Mouse (Mus musculus): ENCODE results near the gene Ngdn. TPM values are rescaled to one million over a fixed set of nuclear protein-coding genes. Genes with fewer than 3 reads are reported as not detected.

Ngdn gene
- polyA plus RNA-seq, 1 experiment from 2014 or later, result 43.1 TPM

- peaks cover 64% of the 10 kb centered on the region for H3K36me3 ChIP-seq (replicated peaks; ENCODE audit: control insufficient read depth, insufficient read depth)
- no peak for ATAC-seq (ENCODE audit: low FRiP score)
- no peak for DNase-seq (ENCODE audit: low spot score)
Observed at GRCm38 (mm10) chr14:55020394-55020793, 5.1 kb downstream of the Ngdn start.

DNA sequence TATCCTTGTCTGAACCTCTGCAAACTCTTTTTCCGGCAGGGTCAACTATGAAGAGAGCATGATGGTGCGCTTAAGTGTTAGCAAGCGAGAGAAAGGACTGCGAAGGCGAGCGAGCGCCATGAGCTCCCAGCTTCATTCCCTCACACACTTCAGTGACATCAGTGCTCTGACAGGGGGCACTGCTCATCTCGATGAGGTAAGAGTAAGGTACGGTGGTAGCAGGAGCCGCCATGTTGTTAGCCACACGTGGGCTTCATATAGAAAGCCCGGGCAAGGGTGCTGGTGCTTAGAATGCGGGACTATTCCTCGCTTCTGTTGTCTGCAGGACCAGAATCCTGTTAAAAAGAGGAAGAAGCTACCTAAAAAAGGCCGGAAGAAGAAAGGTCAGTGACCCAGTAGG lies 7.8 kb downstream of the Ngdn start:
- Histone ChIP-seq H3K27me3 (ENCODE audit: control insufficient read depth, insufficient read depth, low read length) (no peaks in the 10 kb centered on the region; the same call in 1 of the 2 replicates), H3K36me3 (replicated peaks; ENCODE audit: control insufficient read depth, insufficient read depth) (peaks cover 60% of the 10 kb centered on the region), H3K4me2 (replicated peaks) (no peak overlapping the region), H3K9me3 (ENCODE audit: control insufficient read depth, low read length) (no peaks in the 10 kb centered on the region), H3K27ac (no peak overlapping the region), H3K4me1 (replicated peaks; ENCODE audit: control insufficient read depth, insufficient read depth, low read length) (peaks cover 13% of the 10 kb centered on the region), H3K4me3 (replicated peaks; ENCODE audit: low read length) (no peak overlapping the region), H3K9ac (no peak overlapping the region)
- WGBS, result 93% methylated on average over 15 of the region's 15 CpGs
- ATAC-seq (ENCODE audit: low FRiP score), result no peak
- no peak for DNase-seq (ENCODE audit: low spot score)

More at GRCm38 (mm10) chr14:55020394-55020793, 5.1 kb downstream of the Ngdn start:
- Histone ChIP-seq H3K4me3 (replicated peaks; ENCODE audit: low read length) (no peak overlapping the region), H3K27me3 (ENCODE audit: control insufficient read depth, insufficient read depth, low read length) (no peaks in the 10 kb centered on the region), H3K27ac (no peak overlapping the region), H3K4me1 (replicated peaks; ENCODE audit: control insufficient read depth, insufficient read depth, low read length) (0 out of 2 replicates have a peak, but pooled peaks cover 4% of the 10 kb centered on the region), H3K9ac (no peak overlapping the region), H3K9me3 (ENCODE audit: control insufficient read depth, low read length) (no peaks in the 10 kb centered on the region), H3K4me2 (replicated peaks) (no peak overlapping the region)
- WGBS, result 27% methylated on average over 9 of the region's 9 CpGs

- Histone ChIP-seq H3K36me3 (replicated peaks; ENCODE audit: control insufficient read depth, insufficient read depth) (peaks cover 53% of the 10 kb centered on the region), H3K4me2 (replicated peaks) (no peak overlapping the region), H3K9ac (no peak overlapping the region), H3K4me1 (replicated peaks; ENCODE audit: control insufficient read depth, insufficient read depth, low read length) (peaks cover 24% of the 10 kb centered on the region), H3K4me3 (replicated peaks; ENCODE audit: low read length) (no peak overlapping the region), H3K9me3 (ENCODE audit: control insufficient read depth, low read length) (no peaks in the 10 kb centered on the region), H3K27ac (no peak overlapping the region), H3K27me3 (ENCODE audit: control insufficient read depth, insufficient read depth, low read length) (no peaks in the 10 kb centered on the region; the same call in 1 of the 2 replicates)
- DNase-seq (ENCODE audit: low spot score) (peak; percentile 84), ATAC-seq (ENCODE audit: low FRiP score) (no peak)
- WGBS, result 66% methylated on average over 7 of the region's 7 CpGs
Observed at GRCm38 (mm10) chr14:55024236-55024635, 9.0 kb downstream of the Ngdn start.

GRCm38 (mm10) chr14:55025527-55025926 lies 10.3 kb downstream of the Ngdn start:
- no peak overlapping the region for H3K9ac ChIP-seq
- no peaks in the 10 kb centered on the region for H3K9me3 ChIP-seq (ENCODE audit: control insufficient read depth, low read length)
- no peak overlapping the region for H3K4me3 ChIP-seq (replicated peaks; ENCODE audit: low read length)
- ATAC-seq (ENCODE audit: low FRiP score), result no peak
- peaks cover 48% of the 10 kb centered on the region for H3K36me3 ChIP-seq (replicated peaks; ENCODE audit: control insufficient read depth, insufficient read depth)
- 79% methylated on average over 5 of the region's 5 CpGs for WGBS
- H3K27me3 ChIP-seq (ENCODE audit: control insufficient read depth, insufficient read depth, low read length), result no peaks in the 10 kb centered on the region; the same call in 1 of the 2 replicates
- no peak overlapping the region for H3K4me2 ChIP-seq (replicated peaks)
- H3K27ac ChIP-seq, result no peak overlapping the region
- no peak for DNase-seq (ENCODE audit: low spot score)
- peaks cover 32% of the 10 kb centered on the region for H3K4me1 ChIP-seq (replicated peaks; ENCODE audit: control insufficient read depth, insufficient read depth, low read length)

- Histone ChIP-seq H3K27ac (peak overlapping the region; percentile 95), H3K9me3 (ENCODE audit: control insufficient read depth, low read length) (no peaks in the 10 kb centered on the region), H3K36me3 (replicated peaks; ENCODE audit: control insufficient read depth, insufficient read depth) (peaks cover 31% of the 10 kb centered on the region), H3K9ac (peak overlapping the region; percentile 31), H3K27me3 (ENCODE audit: control insufficient read depth, insufficient read depth, low read length) (no peaks in the 10 kb centered on the region; the same call in 1 of the 2 replicates), H3K4me1 (replicated peaks; ENCODE audit: control insufficient read depth, insufficient read depth, low read length) (peaks cover 32% of the 10 kb centered on the region), H3K4me2 (replicated peaks) (peak overlapping the region; percentile 42), H3K4me3 (replicated peaks; ENCODE audit: low read length) (no peak overlapping the region)
- 13% methylated on average over 5 of the region's 5 CpGs for WGBS
- no peak for DNase-seq (ENCODE audit: low spot score)
- no peak for ATAC-seq (ENCODE audit: low FRiP score)
Observed at GRCm38 (mm10) chr14:55027251-55027650, 12.0 kb downstream of the Ngdn start.

DNA sequence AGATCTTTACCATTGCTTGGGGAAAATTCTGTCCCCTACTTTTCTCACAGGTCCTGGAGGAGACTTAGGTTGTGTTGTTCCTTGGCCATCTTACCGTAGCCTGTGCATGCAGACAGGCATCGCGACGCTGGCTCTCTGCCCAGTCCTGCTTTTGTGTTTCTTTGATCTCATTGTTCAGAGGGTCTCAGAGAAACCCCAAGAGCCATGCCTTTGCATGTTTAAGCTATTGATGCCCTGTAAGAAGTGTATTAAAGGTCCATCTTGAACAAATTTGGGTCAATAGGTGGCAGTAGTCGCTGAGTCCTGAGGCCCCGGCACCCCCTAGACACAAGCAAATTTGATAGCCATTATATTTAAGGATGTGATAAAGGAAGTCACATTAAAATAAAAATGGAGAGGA lies 12.4 kb downstream of the Ngdn start:
- Histone ChIP-seq H3K36me3 (replicated peaks; ENCODE audit: control insufficient read depth, insufficient read depth) (peaks cover 27% of the 10 kb centered on the region), H3K9me3 (ENCODE audit: control insufficient read depth, low read length) (no peaks in the 10 kb centered on the region), H3K9ac (peak overlapping the region; percentile 31), H3K4me3 (replicated peaks; ENCODE audit: low read length) (no peak overlapping the region), H3K27ac (peak overlapping the region; percentile 95), H3K27me3 (ENCODE audit: control insufficient read depth, insufficient read depth, low read length) (no peaks in the 10 kb centered on the region; the same call in 1 of the 2 replicates), H3K4me1 (replicated peaks; ENCODE audit: control insufficient read depth, insufficient read depth, low read length) (peaks cover 33% of the 10 kb centered on the region), H3K4me2 (replicated peaks) (peak overlapping the region; percentile 42)
- DNase-seq (ENCODE audit: low spot score) (peak; percentile 64), ATAC-seq (ENCODE audit: low FRiP score) (0 out of 2 replicates have a peak, but pooled peaks have one; percentile 23)
- 3% methylated on average over 6 of the region's 6 CpGs for WGBS

- WGBS, result 2% methylated on average over 5 of the region's 5 CpGs
- peaks cover 38% of the 10 kb centered on the region for H3K4me1 ChIP-seq (replicated peaks; ENCODE audit: control insufficient read depth, insufficient read depth, low read length)
- H3K4me2 ChIP-seq (replicated peaks), result peak overlapping the region; percentile 42
- peaks cover 20% of the 10 kb centered on the region for H3K36me3 ChIP-seq (replicated peaks; ENCODE audit: control insufficient read depth, insufficient read depth)
- no peaks in the 10 kb centered on the region; the same call in 1 of the 2 replicates for H3K27me3 ChIP-seq (ENCODE audit: control insufficient read depth, insufficient read depth, low read length)
- H3K9ac ChIP-seq, result peak overlapping the region; percentile 40; the same call in 1 of the 2 replicates
- ATAC-seq (ENCODE audit: low FRiP score) (peak; percentile 83), DNase-seq (ENCODE audit: low spot score) (peak; percentile 76)
- peak overlapping the region; percentile 95 for H3K27ac ChIP-seq
- no peaks in the 10 kb centered on the region for H3K9me3 ChIP-seq (ENCODE audit: control insufficient read depth, low read length)
- H3K4me3 ChIP-seq (replicated peaks; ENCODE audit: low read length), result no peak overlapping the region
Observed at GRCm38 (mm10) chr14:55028333-55028835, 13.1 kb downstream of the Ngdn start.

GRCm38 (mm10) chr14:55029034-55029698 lies 13.9 kb downstream of the Ngdn start:
- peaks cover 12% of the 10 kb centered on the region for H3K36me3 ChIP-seq (replicated peaks; ENCODE audit: control insufficient read depth, insufficient read depth)
- no peak overlapping the region for H3K4me3 ChIP-seq (replicated peaks; ENCODE audit: low read length)
- H3K27ac ChIP-seq, result peak overlapping the region; percentile 95
- peak; percentile 35 for ATAC-seq (ENCODE audit: low FRiP score)
- peak; percentile 73 for DNase-seq (ENCODE audit: low spot score)
- peak overlapping the region; percentile 42 for H3K4me2 ChIP-seq (replicated peaks)
- 4% methylated on average over 11 of the region's 11 CpGs for WGBS
- H3K9me3 ChIP-seq (ENCODE audit: control insufficient read depth, low read length), result no peaks in the 10 kb centered on the region
- peak overlapping the region; percentile 40; the same call in 1 of the 2 replicates for H3K9ac ChIP-seq
- H3K27me3 ChIP-seq (ENCODE audit: control insufficient read depth, insufficient read depth, low read length), result no peaks in the 10 kb centered on the region; the same call in 1 of the 2 replicates
- peaks cover 38% of the 10 kb centered on the region for H3K4me1 ChIP-seq (replicated peaks; ENCODE audit: control insufficient read depth, insufficient read depth, low read length)

DNA sequence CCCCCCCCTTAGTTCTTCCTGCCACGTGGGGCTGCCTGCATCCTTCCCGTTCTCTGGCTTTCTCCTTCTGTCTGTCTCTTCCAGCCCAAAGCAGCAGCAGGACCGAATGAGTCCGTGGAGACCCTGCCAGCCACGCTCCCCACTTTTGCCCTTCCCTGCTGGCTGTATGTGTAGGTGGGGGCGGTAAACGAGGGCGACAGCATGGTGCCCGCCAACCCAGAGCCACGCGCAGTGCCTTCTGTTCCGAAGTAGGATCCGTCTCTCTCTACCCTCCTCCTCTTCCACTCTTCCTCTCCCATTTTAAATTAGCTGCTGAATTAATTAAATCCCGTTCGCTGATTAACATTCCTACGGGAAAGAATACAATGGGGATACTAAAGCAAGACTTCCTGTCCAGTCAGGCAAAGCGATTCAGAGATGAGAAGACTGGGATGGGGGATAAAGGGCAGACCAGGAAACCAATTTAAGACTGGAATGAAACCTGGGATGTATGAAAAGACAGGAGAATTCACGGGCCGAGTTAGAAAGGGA lies 17.5 kb downstream of the Ngdn start:
- no peaks in the 10 kb centered on the region for H3K27me3 ChIP-seq (ENCODE audit: control insufficient read depth, insufficient read depth, low read length)
- 0 out of 2 replicates have a peak, but pooled peaks have one; percentile 14 for ATAC-seq (ENCODE audit: low FRiP score)
- WGBS, result 19% methylated on average over 19 of the region's 19 CpGs
- H3K4me2 ChIP-seq (replicated peaks), result peak overlapping the region; percentile 31
- no peaks in the 10 kb centered on the region for H3K9me3 ChIP-seq (ENCODE audit: control insufficient read depth, low read length)
- DNase-seq (ENCODE audit: low spot score), result no peak
- H3K4me1 ChIP-seq (replicated peaks; ENCODE audit: control insufficient read depth, insufficient read depth, low read length), result peaks cover 27% of the 10 kb centered on the region
- peak overlapping the region; percentile 51 for H3K27ac ChIP-seq
- H3K9ac ChIP-seq, result peak overlapping the region; percentile 9; the same call in 1 of the 2 replicates
- H3K36me3 ChIP-seq (replicated peaks; ENCODE audit: control insufficient read depth, insufficient read depth), result no peaks in the 10 kb centered on the region
- no peak overlapping the region for H3K4me3 ChIP-seq (replicated peaks; ENCODE audit: low read length)

All from hindbrain, embryonic 14.5 days (tissue).